Mouse (Mus musculus): ENCODE data around the gene Asphd2. TPM values are rescaled to one million over a fixed set of nuclear protein-coding genes. Genes with fewer than 3 reads are reported as not detected.

Gene Asphd2
- total and polyA plus RNA-seq, 3 experiments = 0.08 TPM; not detected in 2

- peaks cover 0 to 10% of the 10 kb centered on the region in 2 experiments; a peak in 3 of 4 replicates for H3K36me3 ChIP-seq (ENCODE audit: control insufficient read depth in 1 of 2, insufficient read depth in 2 of 2, low read length in 2 of 2)
- peaks cover 0 to 20% of the 10 kb centered on the region in 2 experiments; a peak in 3 of 4 replicates for H3K4me1 ChIP-seq (ENCODE audit: control insufficient read depth in 1 of 2, insufficient read depth in 2 of 2, low read length in 2 of 2)
- no peaks in the 10 kb centered on the region for H3K9me3 ChIP-seq (replicated peaks; ENCODE audit: insufficient read depth, low read length)
- no peaks in the 10 kb centered on the region for H3K27me3 ChIP-seq (ENCODE audit: control insufficient read depth in 1 of 2, insufficient read depth in 2 of 2, low read length in 2 of 2)
- no peak overlapping the region for H3K9ac ChIP-seq (ENCODE audit: control insufficient read depth, low read depth, low read length, poor library complexity, severe bottlenecking)
- H3K79me2 ChIP-seq (ENCODE audit: control insufficient read depth, insufficient read depth, low read length, poor library complexity) = peaks cover 20% of the 10 kb centered on the region
- no peak overlapping the region for H3K4me3 ChIP-seq (ENCODE audit: control insufficient read depth in 1 of 2, insufficient read depth in 1 of 2, low read depth in 2 of 2, low read length in 2 of 2)
- no peak for DNase-seq (ENCODE audit: low read depth, low spot score)
- H3K27ac ChIP-seq (ENCODE audit: control insufficient read depth, low read depth, low read length) = no peak overlapping the region
- TF ChIP-seq MYB (IDR thresholded peaks at IDR 0.05; ENCODE audit: low read depth, low read length) (no peak), NELFE (IDR thresholded peaks at IDR 0.05; ENCODE audit: low read depth, low read length) (no peak), MAFK (IDR thresholded peaks at IDR 0.05; ENCODE audit: borderline replicate concordance, low read depth, low read length) (no peak)
Observed at GRCm38 (mm10) chr5:112346211-112346965, 48.3 kb downstream of the Asphd2 start.

- Histone ChIP-seq H3K4me3 (ENCODE audit: control insufficient read depth in 1 of 2, insufficient read depth in 1 of 2, low read depth in 2 of 2, low read length in 2 of 2) (no peak overlapping the region), H3K27ac (ENCODE audit: control insufficient read depth, low read depth, low read length) (no peak overlapping the region), H3K9me3 (replicated peaks; ENCODE audit: insufficient read depth, low read length) (no peaks in the 10 kb centered on the region), H3K36me3 (ENCODE audit: control insufficient read depth in 1 of 2, insufficient read depth in 2 of 2, low read length in 2 of 2) (peaks cover 0 to 10% of the 10 kb centered on the region in 2 experiments; a peak in 2 of 4 replicates), H3K79me2 (ENCODE audit: control insufficient read depth, insufficient read depth, low read length, poor library complexity) (peaks cover 20% of the 10 kb centered on the region), H3K4me1 (ENCODE audit: control insufficient read depth in 1 of 2, insufficient read depth in 2 of 2, low read length in 2 of 2) (peaks cover 0 to 20% of the 10 kb centered on the region in 2 experiments; a peak in 3 of 4 replicates), H3K9ac (ENCODE audit: control insufficient read depth, low read depth, low read length, poor library complexity, severe bottlenecking) (0 out of 2 replicates have a peak overlapping the region, but pooled peaks have one; percentile 0), H3K27me3 (ENCODE audit: control insufficient read depth in 1 of 2, insufficient read depth in 2 of 2, low read length in 2 of 2) (no peaks in the 10 kb centered on the region)
- DNase-seq (ENCODE audit: low read depth, low spot score) = no peak
- no peak for TF ChIP-seq MXI1 (IDR thresholded peaks at IDR 0.05; ENCODE audit: low read depth, low read length)
- TF ChIP-seq MYC (IDR thresholded peaks at IDR 0.05; ENCODE audit: low read depth, low read length) = no peak
- no peak for TF ChIP-seq ZNF384 (IDR thresholded peaks at IDR 0.05; ENCODE audit: low read depth, low read length)
- TF ChIP-seq CHD2 (IDR thresholded peaks at IDR 0.05; ENCODE audit: low read length) = no peak
- TF ChIP-seq RCOR1 (IDR thresholded peaks at IDR 0.05; ENCODE audit: low read depth, low read length) = no peak
- no peak for TF ChIP-seq CHD1 (IDR thresholded peaks at IDR 0.05; ENCODE audit: low read depth, low read length)
- no peak for TF ChIP-seq ZC3H11A (IDR thresholded peaks at IDR 0.05; ENCODE audit: low read depth, low read length)
- no peak for TF ChIP-seq SIN3A (IDR thresholded peaks at IDR 0.05; ENCODE audit: low read length)
- TF ChIP-seq ZMIZ1 (IDR thresholded peaks at IDR 0.05; ENCODE audit: low read depth, low read length) = no peak
- no peak for TF ChIP-seq KAT2A (conservative IDR thresholded peaks at IDR 0.05; ENCODE audit: low read depth, low read length)
- no peak for TF ChIP-seq E2F4 (IDR thresholded peaks at IDR 0.05; ENCODE audit: borderline replicate concordance, low read depth, low read length)
- TF ChIP-seq RAD21 (IDR thresholded peaks at IDR 0.05; ENCODE audit: low read depth, low read length) = no peak
Observed at GRCm38 (mm10) chr5:112344092-112344960, 50.3 kb downstream of the Asphd2 start.
